Mouse (Mus musculus): Measurements from ENCODE around the gene Btg2. TPM values are rescaled to one million over a fixed set of nuclear protein-coding genes. Genes with fewer than 3 reads are reported as not detected.

Btg2 gene
- polyA plus RNA-seq, 1 experiment from 2014 or later = 28.6 TPM

DNA sequence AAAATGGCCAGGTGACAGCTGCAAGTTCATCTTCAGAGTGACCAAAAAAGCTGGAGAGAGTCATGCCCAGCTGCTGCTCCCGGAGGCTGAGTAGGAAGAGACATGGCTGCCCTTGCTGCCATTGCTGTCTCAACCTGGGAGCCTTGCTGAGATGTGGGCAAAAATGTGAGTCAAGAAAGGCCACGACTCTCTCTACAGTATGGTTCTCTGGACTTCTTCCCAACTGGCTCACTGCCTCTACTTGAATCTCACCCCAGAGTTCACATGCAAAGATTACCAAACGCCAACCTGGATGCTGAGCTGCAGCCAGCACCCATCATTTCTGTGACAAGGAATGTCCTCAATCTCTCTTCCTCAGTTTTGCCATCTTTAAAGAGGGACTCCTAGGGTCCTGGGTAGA, 5.2 kb upstream of the Btg2 start:
- no peak overlapping the region for H3K27ac ChIP-seq (ENCODE audit: low read depth, low read length)
- H3K4me2 ChIP-seq (replicated peaks; ENCODE audit: low read depth, low read length) = no peak overlapping the region
- no peaks in the 10 kb centered on the region for H3K27me3 ChIP-seq (ENCODE audit: control insufficient read depth, insufficient read depth, low read length)
- H3K4me3 ChIP-seq (ENCODE audit: low read length) = no peak overlapping the region
- H3K9ac ChIP-seq (ENCODE audit: low read depth, low read length) = no peak overlapping the region
- whole genome bisulfite sequencing = 84% methylated on average over 3 of the region's 3 CpGs
- peaks cover 28% of the 10 kb centered on the region for H3K4me1 ChIP-seq (ENCODE audit: control insufficient read depth, insufficient read depth, low read length)
- no peaks in the 10 kb centered on the region for H3K36me3 ChIP-seq (ENCODE audit: control insufficient read depth, insufficient read depth, low read length)
- no peak for ATAC-seq (ENCODE audit: low FRiP score, low TSS enrichment)
- H3K9me3 ChIP-seq (ENCODE audit: control insufficient read depth, low read length) = no peaks in the 10 kb centered on the region

DNA sequence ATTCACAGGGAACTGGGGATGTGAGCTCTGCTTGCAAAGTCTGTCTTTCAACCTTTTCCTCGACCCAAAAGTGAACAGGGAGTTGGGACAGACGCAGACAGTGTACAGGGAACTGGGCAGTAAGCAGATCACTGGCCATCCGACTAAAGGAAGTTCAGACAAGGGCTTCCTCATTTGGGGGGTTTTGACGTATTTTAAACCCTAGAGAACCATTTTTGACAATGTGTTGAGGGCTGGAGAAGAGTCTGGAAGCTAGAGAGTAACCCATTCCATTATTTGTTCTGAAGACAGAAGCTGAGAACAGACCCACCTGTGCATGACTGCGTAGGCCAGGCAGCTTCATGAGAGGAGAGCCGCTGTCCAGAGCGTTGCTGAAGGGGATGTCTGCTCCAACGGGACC, 4.8 kb upstream of the Btg2 start:
- no peak for ATAC-seq (ENCODE audit: low FRiP score, low TSS enrichment)
- H3K4me1 ChIP-seq (ENCODE audit: control insufficient read depth, insufficient read depth, low read length) = peaks cover 28% of the 10 kb centered on the region
- no peak overlapping the region for H3K4me2 ChIP-seq (replicated peaks; ENCODE audit: low read depth, low read length)
- 88% methylated on average over 8 of the region's 8 CpGs for WGBS
- H3K4me3 ChIP-seq (ENCODE audit: low read length) = no peak overlapping the region
- H3K9me3 ChIP-seq (ENCODE audit: control insufficient read depth, low read length) = no peaks in the 10 kb centered on the region
- H3K27me3 ChIP-seq (ENCODE audit: control insufficient read depth, insufficient read depth, low read length) = no peaks in the 10 kb centered on the region
- H3K27ac ChIP-seq (ENCODE audit: low read depth, low read length) = no peak overlapping the region
- no peak overlapping the region for H3K9ac ChIP-seq (ENCODE audit: low read depth, low read length)
- H3K36me3 ChIP-seq (ENCODE audit: control insufficient read depth, insufficient read depth, low read length) = no peaks in the 10 kb centered on the region

DNA sequence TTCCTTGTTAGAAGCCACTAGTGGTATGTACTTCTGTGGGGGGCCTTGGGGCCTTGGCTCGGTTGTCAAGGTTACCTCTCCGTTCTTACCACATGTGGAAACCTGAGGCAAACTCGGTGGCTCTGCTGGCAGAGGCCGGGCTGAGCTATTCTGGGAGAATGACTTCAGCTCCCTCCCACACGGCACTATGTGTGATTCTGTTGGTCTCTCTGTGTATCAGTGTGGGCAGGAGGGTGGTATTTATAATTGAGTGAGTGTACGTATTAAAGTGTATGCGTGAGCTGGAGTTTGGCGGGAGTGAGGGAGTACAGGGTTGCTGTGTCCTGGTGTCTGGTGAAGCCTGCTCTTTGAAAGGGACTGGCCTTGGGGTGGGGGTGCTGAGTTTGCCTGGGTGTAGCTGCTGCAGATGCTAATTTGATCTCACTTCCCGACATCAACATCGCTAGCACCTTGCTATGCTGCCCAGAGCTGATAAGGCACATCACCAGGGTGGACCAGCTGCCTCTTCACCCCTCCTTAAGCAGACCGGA, 4.1 kb upstream of the Btg2 start:
- Histone ChIP-seq H3K4me2 (replicated peaks; ENCODE audit: low read depth, low read length) (no peak overlapping the region), H3K36me3 (ENCODE audit: control insufficient read depth, insufficient read depth, low read length) (no peaks in the 10 kb centered on the region), H3K9me3 (ENCODE audit: control insufficient read depth, low read length) (no peaks in the 10 kb centered on the region), H3K27ac (ENCODE audit: low read depth, low read length) (no peak overlapping the region), H3K4me1 (ENCODE audit: control insufficient read depth, insufficient read depth, low read length) (peaks cover 30% of the 10 kb centered on the region), H3K4me3 (ENCODE audit: low read length) (no peak overlapping the region), H3K27me3 (ENCODE audit: control insufficient read depth, insufficient read depth, low read length) (no peaks in the 10 kb centered on the region), H3K9ac (ENCODE audit: low read depth, low read length) (no peak overlapping the region)
- ATAC-seq (ENCODE audit: low FRiP score, low TSS enrichment) = no peak
- 52% methylated on average over 11 of the region's 11 CpGs for WGBS

DNA sequence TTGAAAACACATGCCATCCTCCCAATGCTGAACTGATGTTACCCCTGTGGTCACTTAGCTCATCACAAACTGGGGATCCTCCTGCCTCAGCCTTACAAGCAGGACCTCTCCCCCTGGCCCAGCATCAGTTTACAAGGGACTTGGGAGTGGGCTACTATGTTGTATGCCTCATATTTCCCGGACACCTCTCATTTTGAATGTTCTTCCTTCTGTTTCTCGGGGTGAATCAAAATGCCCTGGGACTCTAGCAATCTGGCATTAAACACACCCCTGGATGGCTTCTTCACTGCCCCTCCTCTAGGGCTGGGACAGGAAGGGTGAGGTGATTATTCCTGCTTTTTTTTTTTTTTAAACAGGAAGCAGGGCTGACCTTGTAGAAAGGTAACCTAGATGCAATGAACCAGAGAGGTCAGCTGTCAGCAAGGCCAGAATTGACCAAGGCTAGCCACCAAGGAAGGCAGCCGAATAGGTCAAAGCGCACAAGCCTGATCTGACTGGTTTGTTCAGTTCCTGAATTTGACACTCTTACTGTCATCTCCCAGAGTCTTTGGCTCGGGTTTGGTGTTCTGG, 2.0 kb upstream of the Btg2 start:
- no peak overlapping the region for H3K4me3 ChIP-seq (ENCODE audit: low read length)
- no peak overlapping the region for H3K9ac ChIP-seq (ENCODE audit: low read depth, low read length)
- H3K27ac ChIP-seq (ENCODE audit: low read depth, low read length) = no peak overlapping the region
- no peak for ATAC-seq (ENCODE audit: low FRiP score, low TSS enrichment)
- H3K4me1 ChIP-seq (ENCODE audit: control insufficient read depth, insufficient read depth, low read length) = peaks cover 35% of the 10 kb centered on the region
- no peaks in the 10 kb centered on the region for H3K27me3 ChIP-seq (ENCODE audit: control insufficient read depth, insufficient read depth, low read length)
- H3K9me3 ChIP-seq (ENCODE audit: control insufficient read depth, low read length) = no peaks in the 10 kb centered on the region
- peaks cover 9% of the 10 kb centered on the region; the same call in 1 of the 2 replicates for H3K36me3 ChIP-seq (ENCODE audit: control insufficient read depth, insufficient read depth, low read length)
- H3K4me2 ChIP-seq (replicated peaks; ENCODE audit: low read depth, low read length) = no peak overlapping the region
- 76% methylated on average over 5 of the region's 5 CpGs for WGBS

DNA sequence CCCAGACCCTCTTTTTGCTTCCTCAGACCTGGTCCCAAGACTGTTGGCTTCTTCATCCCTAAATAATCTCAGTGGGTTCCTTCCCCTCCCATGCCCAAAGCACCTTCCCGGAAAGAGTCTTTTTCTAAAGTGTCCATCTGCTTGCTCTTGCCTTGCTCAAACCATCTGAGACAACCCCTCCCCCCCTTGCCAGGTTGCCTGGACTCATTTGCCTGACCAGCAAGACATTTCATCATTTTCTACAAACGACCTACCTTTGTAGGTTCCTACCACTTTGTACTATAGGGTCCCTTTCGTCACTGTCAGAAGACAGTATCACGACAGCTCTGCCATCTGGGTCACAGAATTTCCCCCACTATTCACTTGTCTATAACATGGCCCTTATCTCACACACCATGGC, 1.5 kb upstream of the Btg2 start:
- Histone ChIP-seq H3K4me2 (replicated peaks; ENCODE audit: low read depth, low read length) (no peak overlapping the region), H3K27ac (ENCODE audit: low read depth, low read length) (peak overlapping the region; percentile 60; the same call in 1 of the 2 replicates), H3K9ac (ENCODE audit: low read depth, low read length) (no peak overlapping the region), H3K9me3 (ENCODE audit: control insufficient read depth, low read length) (no peaks in the 10 kb centered on the region), H3K4me3 (ENCODE audit: low read length) (no peak overlapping the region), H3K4me1 (ENCODE audit: control insufficient read depth, insufficient read depth, low read length) (peaks cover 33% of the 10 kb centered on the region), H3K27me3 (ENCODE audit: control insufficient read depth, insufficient read depth, low read length) (no peaks in the 10 kb centered on the region), H3K36me3 (ENCODE audit: control insufficient read depth, insufficient read depth, low read length) (peaks cover 9% of the 10 kb centered on the region; the same call in 1 of the 2 replicates)
- 76% methylated on average over 4 of the region's 4 CpGs for WGBS
- no peak for ATAC-seq (ENCODE audit: low FRiP score, low TSS enrichment)

DNA sequence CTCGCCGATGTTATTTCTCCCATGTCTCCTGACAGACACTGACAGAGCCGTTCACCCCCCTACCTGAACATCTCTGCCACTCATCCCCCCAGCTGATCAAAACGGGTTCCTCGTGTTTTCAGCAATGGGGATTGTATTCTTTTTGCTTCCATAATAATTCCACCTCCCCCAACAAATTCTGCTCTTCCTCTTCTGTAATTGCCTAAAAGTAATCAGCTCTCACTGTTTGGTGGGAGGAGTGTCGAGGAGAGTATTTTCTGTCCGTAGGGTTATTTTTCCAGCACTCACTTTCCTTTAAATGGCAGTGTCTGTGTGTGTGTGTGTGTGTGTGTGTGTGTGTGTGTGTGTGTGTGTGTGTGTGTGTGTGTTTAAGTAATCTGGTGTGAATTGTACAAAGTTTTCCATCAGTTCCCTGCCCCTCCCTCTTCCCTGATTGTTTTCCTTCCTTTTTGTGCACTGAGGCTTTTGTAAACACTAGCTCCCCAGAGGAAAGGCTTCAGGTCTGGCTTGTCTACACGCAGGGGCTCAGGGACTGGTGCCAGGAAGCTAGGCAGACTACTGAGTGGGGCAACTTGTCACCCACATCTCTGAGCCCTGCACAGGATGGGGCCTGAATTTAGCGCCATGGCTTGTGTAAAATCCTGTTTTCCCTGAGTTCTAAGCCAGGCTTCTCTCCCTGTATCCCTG, 700 bp upstream of the Btg2 start:
- peak overlapping the region; percentile 60; the same call in 1 of the 2 replicates for H3K27ac ChIP-seq (ENCODE audit: low read depth, low read length)
- ATAC-seq (ENCODE audit: low FRiP score, low TSS enrichment) = no peak
- peak overlapping the region; percentile 76; the same call in 1 of the 2 replicates for H3K9ac ChIP-seq (ENCODE audit: low read depth, low read length)
- H3K4me2 ChIP-seq (replicated peaks; ENCODE audit: low read depth, low read length) = peak overlapping the region; percentile 64
- H3K27me3 ChIP-seq (ENCODE audit: control insufficient read depth, insufficient read depth, low read length) = no peaks in the 10 kb centered on the region
- H3K4me3 ChIP-seq (ENCODE audit: low read length) = peak overlapping the region; percentile 66
- H3K36me3 ChIP-seq (ENCODE audit: control insufficient read depth, insufficient read depth, low read length) = peaks cover 9% of the 10 kb centered on the region; the same call in 1 of the 2 replicates
- H3K4me1 ChIP-seq (ENCODE audit: control insufficient read depth, insufficient read depth, low read length) = peaks cover 36% of the 10 kb centered on the region
- no peaks in the 10 kb centered on the region for H3K9me3 ChIP-seq (ENCODE audit: control insufficient read depth, low read length)
- WGBS = 7% methylated on average over 9 of the region's 9 CpGs

DNA sequence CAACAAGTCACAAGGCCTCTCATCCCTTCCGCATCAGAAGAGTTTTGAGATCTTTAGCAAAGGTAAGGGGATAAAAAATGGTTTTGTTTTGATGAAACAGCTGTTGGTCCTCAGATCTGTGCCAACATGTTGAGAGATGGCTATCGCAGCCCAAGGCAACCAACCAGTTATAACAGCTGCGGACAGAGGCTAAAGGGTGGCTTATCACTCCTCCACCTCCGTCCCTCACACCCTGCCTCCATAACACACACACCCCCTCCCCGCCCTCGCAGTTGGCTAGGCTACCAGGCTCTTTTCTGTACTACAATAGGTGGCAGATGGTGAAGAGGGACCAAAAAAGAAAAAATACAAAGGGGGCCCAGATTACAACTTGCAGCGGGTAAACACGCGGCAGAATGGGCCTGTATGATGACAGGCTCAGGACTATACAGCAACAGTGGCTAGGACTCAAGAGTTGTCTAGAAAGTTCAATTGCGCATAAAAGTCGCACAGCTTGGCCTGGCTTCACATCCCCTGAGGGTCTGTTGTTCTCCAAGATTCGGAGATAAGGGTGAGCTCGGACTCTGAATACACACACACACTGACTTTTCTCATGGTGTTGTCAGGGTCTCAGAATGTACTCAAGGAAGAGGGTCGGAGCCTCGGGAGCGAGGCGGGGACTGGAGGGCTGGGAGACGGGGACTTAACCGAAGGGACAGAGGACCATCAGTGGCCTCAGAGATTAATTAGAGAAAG, 692 bp downstream of the Btg2 start:
- Histone ChIP-seq H3K4me2 (replicated peaks; ENCODE audit: low read depth, low read length) (peak overlapping the region; percentile 64), H3K27ac (ENCODE audit: low read depth, low read length) (peak overlapping the region; percentile 27), H3K9ac (ENCODE audit: low read depth, low read length) (peak overlapping the region; percentile 76), H3K9me3 (ENCODE audit: control insufficient read depth, low read length) (no peaks in the 10 kb centered on the region), H3K27me3 (ENCODE audit: control insufficient read depth, insufficient read depth, low read length) (no peaks in the 10 kb centered on the region), H3K4me1 (ENCODE audit: control insufficient read depth, insufficient read depth, low read length) (peaks cover 46% of the 10 kb centered on the region), H3K36me3 (ENCODE audit: control insufficient read depth, insufficient read depth, low read length) (peaks cover 9% of the 10 kb centered on the region; the same call in 1 of the 2 replicates), H3K4me3 (ENCODE audit: low read length) (peak overlapping the region; percentile 66)
- ATAC-seq (ENCODE audit: low FRiP score, low TSS enrichment) = peak; percentile 12; the same call in 1 of the 2 replicates
- WGBS = 8% methylated on average over 19 of the region's 19 CpGs

DNA sequence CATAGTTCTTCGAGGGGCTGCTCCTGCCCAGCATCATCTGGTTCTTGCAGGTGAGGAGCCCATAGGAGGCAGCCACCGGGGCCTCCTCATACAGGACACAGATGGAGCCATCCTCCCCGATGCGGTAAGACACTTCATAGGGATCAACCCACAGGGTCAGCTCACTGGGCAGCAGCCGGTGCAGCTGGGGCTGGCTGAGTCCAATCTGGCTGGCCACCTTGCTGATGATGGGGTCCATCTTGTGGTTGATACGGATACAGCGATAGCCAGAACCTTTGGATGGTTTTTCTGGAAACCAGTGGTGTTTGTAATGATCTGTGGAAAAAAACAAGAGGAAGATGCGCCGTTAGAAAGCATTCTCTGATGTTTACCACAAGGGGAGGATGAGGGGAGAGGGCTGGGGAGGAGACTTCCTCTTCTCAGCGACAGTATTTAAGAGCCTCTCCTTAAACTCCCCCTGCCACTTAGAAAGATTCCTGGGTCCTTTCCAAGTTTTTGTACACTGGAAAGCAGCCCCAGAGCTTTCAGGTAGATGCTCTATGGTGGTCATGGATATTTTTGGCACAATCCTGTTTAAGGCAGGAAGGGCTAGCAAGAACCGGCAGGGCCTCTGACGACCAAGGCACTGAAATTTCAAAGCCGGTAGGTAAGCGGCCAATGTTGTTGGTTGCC, 1.4 kb downstream of the Btg2 start:
- H3K4me2 ChIP-seq (replicated peaks; ENCODE audit: low read depth, low read length) = peak overlapping the region; percentile 64
- H3K9ac ChIP-seq (ENCODE audit: low read depth, low read length) = peak overlapping the region; percentile 76; the same call in 1 of the 2 replicates
- H3K4me1 ChIP-seq (ENCODE audit: control insufficient read depth, insufficient read depth, low read length) = peaks cover 50% of the 10 kb centered on the region
- no peak for ATAC-seq (ENCODE audit: low FRiP score, low TSS enrichment)
- 0 out of 2 replicates have a peak overlapping the region, but pooled peaks have one; percentile 27 for H3K27ac ChIP-seq (ENCODE audit: low read depth, low read length)
- no peaks in the 10 kb centered on the region for H3K9me3 ChIP-seq (ENCODE audit: control insufficient read depth, low read length)
- peak overlapping the region; percentile 66 for H3K4me3 ChIP-seq (ENCODE audit: low read length)
- no peaks in the 10 kb centered on the region for H3K27me3 ChIP-seq (ENCODE audit: control insufficient read depth, insufficient read depth, low read length)
- WGBS = 32% methylated on average over 14 of the region's 14 CpGs
- H3K36me3 ChIP-seq (ENCODE audit: control insufficient read depth, insufficient read depth, low read length) = peaks cover 9% of the 10 kb centered on the region; the same call in 1 of the 2 replicates

Measured in kidney, embryonic 14.5 days (tissue).